Mouse (Mus musculus) cerebellum, adult 2 months (tissue): ENCODE measurements around the gene Nfkbil1. TPM values are rescaled to one million over a fixed set of nuclear protein-coding genes. Genes with fewer than 3 reads are reported as not detected.

Experiments
- DNase-seq, 2 experiments: peaks; one replicate each; pipeline ENCODE4 v3.0.0; 2021
- H3K27ac ChIP-seq: fragments of 200-500 bp; 2 replicates; pipeline ENCODE4 v1.5.1; 2012; ENCODE audit warnings: low read length, control low read depth, inconsistent platforms; ENCODE audit not compliant: insufficient read depth
- H3K27me3 ChIP-seq: fragments of 200-500 bp; 2 replicates; pipeline ENCODE4 v1.6.1; 2012; ENCODE audit warnings: inconsistent platforms, mild to moderate bottlenecking, low read length, moderate library complexity; ENCODE audit not compliant: control insufficient read depth, insufficient read depth
- H3K4me1 ChIP-seq: fragments of 200-500 bp; 2 replicates; pipeline ENCODE4 v1.6.1; 2011; ENCODE audit warnings: low read length; ENCODE audit not compliant: control insufficient read depth, insufficient read depth
- H3K4me3 ChIP-seq: fragments of 200-500 bp; replicated peaks from 2 replicates; pipeline ENCODE3; 2011; ENCODE audit warnings: mild to moderate bottlenecking, low read depth, low read length, control low read depth; ENCODE audit not compliant: insufficient read depth
- CTCF ChIP-seq: fragments of 200-500 bp; IDR thresholded peaks from 2 replicates; pipeline ENCODE4 v1.5.1; 2011; ENCODE audit warnings: low read depth, mild to moderate bottlenecking, control low read depth, low read length, moderate library complexity, borderline replicate concordance; ENCODE audit not compliant: insufficient read depth
- POLR2A ChIP-seq: fragments of 200-500 bp; IDR thresholded peaks from 2 replicates; pipeline ENCODE4 v1.6.1; 2011; ENCODE audit warnings: low read length, control low read depth, borderline replicate concordance; ENCODE audit not compliant: insufficient read depth
- WGBS: fragments of 180-500 bp; shearing (Covaris S2); methylation state at CpG from one replicate; pipeline ENCODE4 v1.1.7; 2018; 5-methylcytosine and 5-hydroxymethylcytosine counted together
- polyA plus RNA-seq: library from polyadenylated mRNA; depleted of rRNA; stranded (reverse); fragments of >200 nt; gene quantifications from 2 replicates; pipeline ENCODE4 v1.2.3, GENCODE M21; 2012

Gene Nfkbil1
- polyA plus RNA-seq, 1 experiment: 13.2 TPM

GRCm38 (mm10) chr17:35243086-35243485 lies 7.5 kb upstream of the Nfkbil1 start:
- TF ChIP-seq POLR2A: no peak
- no peak for TF ChIP-seq CTCF
- H3K27me3 ChIP-seq: no peaks in the 10 kb centered on the region
- under 1% methylated on average over 16 of the region's 16 CpGs for WGBS
- peaks cover 25% of the 10 kb centered on the region for H3K4me1 ChIP-seq
- H3K4me3 ChIP-seq: peak overlapping the region; percentile 77
- H3K27ac ChIP-seq: no peak overlapping the region
- peak; percentile 70 to 74 for DNase-seq

GRCm38 (mm10) chr17:35242015-35242941 lies 6.7 kb upstream of the Nfkbil1 start:
- peak; percentile 7; the same call in 1 of the 2 replicates for TF ChIP-seq POLR2A
- TF ChIP-seq CTCF: no peak
- Histone ChIP-seq H3K4me3 (peak overlapping the region; percentile 77), H3K27me3 (no peaks in the 10 kb centered on the region), H3K27ac (peak overlapping the region; percentile 91), H3K4me1 (peaks cover 27% of the 10 kb centered on the region)
- under 1% methylated on average over 55 of the region's 55 CpGs for WGBS
- DNase-seq: peak; percentile 49 to 56

GRCm38 (mm10) chr17:35241305-35242014 lies 5.9 kb upstream of the Nfkbil1 start, which contains the start of gene Ddx39b:
Ddx39b (plus strand) TSS chr17:35241746.
- peak within 1 kb of the TSS; percentile 77 for H3K4me3 ChIP-seq

GRCm38 (mm10) chr17:35240384-35241304 lies 5.1 kb upstream of the Nfkbil1 start:
- TF ChIP-seq POLR2A: no peak
- TF ChIP-seq CTCF: no peak
- Histone ChIP-seq H3K27me3 (no peaks in the 10 kb centered on the region), H3K27ac (peak overlapping the region; percentile 91), H3K4me3 (peak overlapping the region; percentile 64), H3K4me1 (peaks cover 18% of the 10 kb centered on the region)
- 11% methylated on average over 12 of the region's 12 CpGs for WGBS
- DNase-seq: peak; percentile 53 to 62

More at GRCm38 (mm10) chr17:35241305-35242014, 5.9 kb upstream of the Nfkbil1 start, which contains the start of gene Ddx39b:
- under 1% methylated on average over 69 of the region's 69 CpGs for WGBS
- TF ChIP-seq CTCF (no peak), POLR2A (peak; percentile 79)
- Histone ChIP-seq H3K27ac (peak within 1 kb of the TSS; percentile 91), H3K4me1 (peaks cover 26% of the 10 kb centered on the region), H3K27me3 (no peaks in the 10 kb centered on the region)
- peak; percentile 96 to 97 for DNase-seq

GRCm38 (mm10) chr17:35239700-35240099 lies 4.1 kb upstream of the Nfkbil1 start:
- Histone ChIP-seq H3K27me3 (no peaks in the 10 kb centered on the region), H3K4me3 (no peak overlapping the region), H3K4me1 (peaks cover 17% of the 10 kb centered on the region), H3K27ac (no peak overlapping the region)
- no peak for TF ChIP-seq CTCF
- TF ChIP-seq POLR2A: no peak
- DNase-seq: no peak
- 83% methylated on average over 5 of the region's 5 CpGs for WGBS

GRCm38 (mm10) chr17:35237504-35237903 lies 1.9 kb upstream of the Nfkbil1 start:
- peak overlapping the region; percentile 82 for H3K27ac ChIP-seq
- H3K4me1 ChIP-seq: peaks cover 8% of the 10 kb centered on the region; the same call in 1 of the 2 replicates
- H3K4me3 ChIP-seq: peak overlapping the region; percentile 83
- no peaks in the 10 kb centered on the region for H3K27me3 ChIP-seq
- TF ChIP-seq CTCF (no peak), POLR2A (no peak)
- 82% methylated on average over 12 of the region's 12 CpGs for WGBS
- no peak for DNase-seq

GRCm38 (mm10) chr17:35236996-35237395 lies 1.4 kb upstream of the Nfkbil1 start:
- DNase-seq: peak; percentile 60 to 66
- TF ChIP-seq CTCF (no peak), POLR2A (peak; percentile 36; the same call in 1 of the 2 replicates)
- peak overlapping the region; percentile 82 for H3K27ac ChIP-seq
- no peaks in the 10 kb centered on the region for H3K27me3 ChIP-seq
- peaks cover 8% of the 10 kb centered on the region; the same call in 1 of the 2 replicates for H3K4me1 ChIP-seq
- H3K4me3 ChIP-seq: peak overlapping the region; percentile 83
- WGBS: 9% methylated on average over 9 of the region's 9 CpGs
